Mouse (Mus musculus) lung, postnatal 10 days (tissue): Measurements from ENCODE around the gene Wnt5b.
"Not testable (repeated sequence)": the region's sequence is repeated elsewhere in the genome, so short reads cannot be mapped to it uniquely, and the experiment has no call there.

ENCODE experiments used
- DNase-seq: peaks from one replicate; pipeline ENCODE4 v3.0.0; 2021

Wnt5b gene

GRCm38 (mm10) chr6:119481741-119482390 lies 62.3 kb downstream of the Wnt5b start:
- not testable (repeated sequence) for DNase-seq

- DNase-seq, result peak; percentile 38
Measured at GRCm38 (mm10) chr6:119480706-119481331, 63.3 kb downstream of the Wnt5b start.

DNA sequence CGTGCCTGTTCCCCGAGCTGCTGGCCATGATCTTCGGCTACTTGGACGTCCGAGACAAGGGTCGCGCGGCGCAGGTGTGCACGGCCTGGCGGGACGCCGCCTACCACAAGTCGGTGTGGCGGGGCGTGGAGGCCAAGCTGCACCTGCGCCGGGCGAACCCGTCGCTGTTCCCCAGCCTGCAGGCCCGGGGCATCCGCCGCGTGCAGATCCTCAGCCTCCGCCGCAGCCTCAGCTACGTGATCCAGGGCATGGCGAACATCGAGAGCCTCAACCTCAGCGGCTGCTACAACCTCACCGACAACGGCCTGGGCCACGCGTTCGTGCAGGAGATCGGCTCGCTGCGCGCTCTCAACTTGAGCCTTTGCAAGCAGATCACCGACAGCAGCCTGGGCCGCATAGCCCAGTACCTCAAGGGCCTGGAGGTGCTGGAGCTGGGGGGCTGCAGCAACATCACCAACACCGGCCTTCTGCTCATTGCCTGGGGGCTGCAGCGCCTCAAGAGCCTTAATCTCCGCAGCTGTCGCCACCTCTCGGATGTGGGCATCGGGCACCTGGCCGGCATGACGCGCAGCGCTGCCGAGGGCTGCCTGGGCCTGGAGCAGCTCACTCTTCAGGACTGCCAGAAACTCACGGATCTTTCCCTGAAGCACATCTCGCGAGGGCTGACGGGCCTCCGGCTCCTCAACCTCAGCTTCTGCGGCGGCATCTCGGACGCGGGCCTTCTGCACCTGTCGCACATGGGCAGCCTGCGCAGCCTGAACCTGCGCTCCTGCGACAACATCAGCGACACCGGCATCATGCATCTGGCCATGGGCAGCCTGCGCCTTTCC lies 64.1 kb downstream of the Wnt5b start:
- peak; percentile 71 for DNase-seq

DNA sequence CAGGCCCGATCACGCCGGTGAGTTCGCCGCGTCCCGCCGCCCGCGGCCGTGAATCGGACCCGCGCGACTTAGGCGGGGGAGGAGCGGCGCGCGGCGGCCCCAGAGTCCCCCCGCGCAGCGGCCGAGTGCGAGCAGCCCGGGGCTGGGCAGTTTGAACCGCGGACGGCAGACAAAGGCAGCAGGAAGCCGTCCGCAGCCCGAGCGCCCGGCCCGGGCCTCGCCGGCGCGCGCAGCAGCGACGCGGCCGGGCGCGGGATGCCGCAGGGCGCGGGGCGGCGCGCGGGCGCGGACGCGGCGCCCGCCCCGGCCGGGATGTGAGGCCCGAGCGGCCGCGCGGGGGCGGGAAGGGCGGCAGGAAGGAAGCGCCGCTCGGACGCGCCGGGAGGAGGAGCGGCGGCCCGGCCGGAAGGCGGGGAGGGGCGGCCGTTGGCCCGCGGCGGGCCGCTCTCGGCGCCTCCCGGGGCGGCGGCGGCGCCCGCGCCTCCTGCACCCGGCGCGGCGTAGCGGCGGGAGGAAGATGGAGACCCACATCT lies 64.7 kb downstream of the Wnt5b start, which contains the start of gene Fbxl14:
Gene Fbxl14, plus strand, starts transcription at position 326 of the 533 bp plus-strand sequence.
- no peak for DNase-seq

GRCm38 (mm10) chr6:119478560-119479342 lies 65.4 kb downstream of the Wnt5b start:
- peak; percentile 92 for DNase-seq

- peak; percentile 49 for DNase-seq
Measured at GRCm38 (mm10) chr6:119477686-119478310, 66.3 kb downstream of the Wnt5b start.

DNA sequence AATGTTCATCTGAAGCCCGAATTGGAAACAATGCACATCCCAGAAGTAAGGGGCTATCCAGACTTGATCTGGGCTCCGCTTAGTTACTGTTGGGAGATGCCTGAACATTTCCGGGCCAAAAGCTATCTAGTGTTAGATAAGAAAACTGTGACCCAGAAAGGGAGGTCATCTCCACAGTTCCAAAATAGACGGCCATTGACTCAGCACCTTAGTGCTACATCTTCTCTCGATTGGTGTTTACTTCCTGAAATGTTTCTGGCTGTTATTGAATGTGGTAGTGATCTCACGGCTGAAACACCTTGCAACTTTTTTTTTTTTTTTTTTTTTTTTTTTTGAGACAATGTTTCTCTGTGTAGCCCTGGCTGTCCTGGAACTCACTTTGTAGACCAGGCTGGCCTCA lies 68.2 kb downstream of the Wnt5b start:
- no peak for DNase-seq

DNA sequence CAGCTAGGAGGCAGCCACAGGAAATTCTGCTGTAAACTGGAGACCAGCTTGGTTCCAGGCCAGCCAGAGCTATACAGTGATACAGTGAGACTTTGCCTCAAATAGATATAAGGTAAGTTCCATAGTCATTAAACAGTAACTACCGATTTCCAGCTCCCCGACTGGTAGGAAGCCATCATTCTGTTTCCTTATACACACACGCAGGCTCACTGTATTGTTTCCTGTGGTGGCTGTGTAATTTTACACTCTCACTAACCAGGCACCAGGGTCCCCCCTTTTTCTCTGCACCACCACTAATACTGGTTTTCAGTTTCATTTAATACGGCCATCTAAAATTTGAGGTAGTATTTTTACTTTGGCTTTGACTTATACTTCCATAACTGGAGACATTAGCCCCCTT lies 70.2 kb downstream of the Wnt5b start:
- no peak for DNase-seq

DNA sequence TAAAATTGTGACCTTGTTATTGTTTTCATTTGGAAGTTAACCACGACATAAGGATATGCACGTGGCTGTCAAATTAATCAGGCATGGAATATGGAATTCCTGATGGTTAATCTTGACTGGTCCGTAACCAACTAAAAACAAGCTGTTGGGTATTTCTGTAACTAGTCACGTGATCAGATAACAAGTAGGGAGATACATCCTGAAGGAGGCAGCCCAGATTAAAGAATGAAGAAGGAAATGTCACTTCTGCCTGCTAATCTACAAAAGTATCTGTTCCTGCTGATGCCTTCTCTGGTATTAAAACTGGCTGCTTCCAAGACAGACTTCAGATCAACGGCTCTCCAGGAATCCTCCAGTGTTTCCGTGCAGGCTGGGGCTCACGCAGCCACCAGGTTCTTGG lies 70.7 kb downstream of the Wnt5b start:
- no peak for DNase-seq

GRCm38 (mm10) chr6:119472705-119473104 lies 71.4 kb downstream of the Wnt5b start:
- DNase-seq, result no peak

DNA sequence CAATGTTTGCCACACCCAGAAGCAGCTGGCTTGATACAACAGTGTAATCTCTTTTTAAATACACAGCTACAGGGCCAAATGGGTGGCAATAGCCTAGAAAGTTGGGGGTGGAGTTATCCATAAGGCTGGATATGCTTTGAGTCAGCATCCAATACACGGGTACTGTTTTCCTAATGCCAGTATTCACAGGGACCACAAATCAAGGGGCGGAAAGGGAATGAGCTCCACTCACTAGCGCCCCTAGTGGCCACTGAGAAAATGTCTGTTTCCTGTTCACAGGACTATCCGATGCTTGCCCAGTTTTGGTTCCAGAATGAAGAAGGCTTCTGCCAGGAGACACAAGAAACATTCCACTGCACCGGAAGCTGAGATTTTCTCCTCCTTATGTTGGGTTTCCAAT lies 72.0 kb downstream of the Wnt5b start:
- peak; percentile 82 for DNase-seq

GRCm38 (mm10) chr6:119470777-119471176 lies 73.4 kb downstream of the Wnt5b start:
- no peak for DNase-seq

DNA sequence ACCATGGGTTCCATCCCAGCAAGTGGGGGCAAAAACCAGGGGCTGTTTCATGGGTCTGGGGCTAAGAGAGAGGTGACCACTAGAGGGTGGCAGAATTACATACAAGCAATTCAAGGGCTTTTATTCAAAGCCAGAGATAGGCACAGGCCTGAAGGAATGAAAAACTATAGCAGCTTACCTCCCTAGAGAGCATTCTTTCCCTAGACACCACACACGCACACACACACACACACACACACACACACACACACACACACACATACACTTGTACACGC lies 76.4 kb downstream of the Wnt5b start:
- DNase-seq, result no peak

- DNase-seq, result no peak
Measured at GRCm38 (mm10) chr6:119466921-119467784, 77.0 kb downstream of the Wnt5b start.

DNA sequence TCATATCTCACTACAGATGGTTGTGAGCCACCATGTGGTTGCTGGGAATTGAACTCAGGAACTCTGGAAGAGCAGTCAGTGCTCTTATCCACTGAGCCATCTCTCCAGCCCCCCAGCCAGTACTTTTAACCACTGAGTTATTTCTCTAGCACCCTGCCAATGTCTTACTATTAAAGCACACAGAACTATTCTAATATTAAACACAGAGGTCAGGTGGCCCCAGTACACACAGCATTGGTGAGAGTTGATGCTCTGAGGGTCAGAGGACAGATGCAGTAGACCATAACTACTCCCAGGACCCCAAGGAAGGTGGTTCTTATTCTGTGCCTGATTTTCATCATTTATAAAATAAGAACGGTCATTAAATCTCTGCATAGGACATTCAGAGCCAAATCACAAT lies 78.0 kb downstream of the Wnt5b start:
- DNase-seq, result no peak

GRCm38 (mm10) chr6:119460391-119460790 lies 83.8 kb downstream of the Wnt5b start:
- no peak for DNase-seq

DNA sequence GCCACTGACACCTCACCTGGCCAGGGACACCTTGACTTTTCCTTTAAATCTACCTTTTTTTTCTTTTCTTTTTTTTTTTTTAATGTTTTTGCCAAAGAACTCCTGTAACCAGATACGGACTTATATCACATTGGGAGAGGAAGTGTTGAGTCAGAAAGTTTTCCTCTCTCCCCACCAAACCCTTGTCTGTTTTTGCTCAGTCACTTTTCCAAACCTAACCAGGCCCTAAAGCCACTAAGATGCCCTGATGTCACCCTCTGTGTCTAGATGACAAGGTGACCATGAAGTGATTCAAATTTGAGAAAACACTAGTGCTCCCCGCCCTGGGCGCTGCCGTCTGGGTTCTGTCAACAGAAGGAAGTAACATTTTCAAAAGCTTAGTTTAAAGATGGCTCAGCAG lies 85.1 kb downstream of the Wnt5b start:
- DNase-seq, result no peak

DNA sequence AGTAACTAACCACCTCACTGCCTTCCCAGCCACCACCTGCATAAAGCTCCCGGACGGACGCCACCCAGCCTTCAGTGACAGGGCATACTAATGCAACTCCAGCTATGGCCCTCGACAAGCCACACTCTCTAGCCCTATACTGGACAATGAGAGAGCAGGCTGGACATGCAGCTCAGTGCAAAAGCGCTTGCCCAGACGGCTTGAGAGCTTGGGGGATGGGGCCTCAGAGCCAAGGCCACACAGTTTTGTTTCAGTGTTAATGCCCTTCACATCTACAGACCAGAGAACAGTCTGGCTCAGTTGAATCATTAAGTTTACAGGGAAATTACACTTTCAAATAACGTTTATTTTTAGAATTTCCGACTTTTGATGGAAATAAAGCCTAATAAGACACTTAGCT lies 86.0 kb downstream of the Wnt5b start:
- DNase-seq, result no peak

DNA sequence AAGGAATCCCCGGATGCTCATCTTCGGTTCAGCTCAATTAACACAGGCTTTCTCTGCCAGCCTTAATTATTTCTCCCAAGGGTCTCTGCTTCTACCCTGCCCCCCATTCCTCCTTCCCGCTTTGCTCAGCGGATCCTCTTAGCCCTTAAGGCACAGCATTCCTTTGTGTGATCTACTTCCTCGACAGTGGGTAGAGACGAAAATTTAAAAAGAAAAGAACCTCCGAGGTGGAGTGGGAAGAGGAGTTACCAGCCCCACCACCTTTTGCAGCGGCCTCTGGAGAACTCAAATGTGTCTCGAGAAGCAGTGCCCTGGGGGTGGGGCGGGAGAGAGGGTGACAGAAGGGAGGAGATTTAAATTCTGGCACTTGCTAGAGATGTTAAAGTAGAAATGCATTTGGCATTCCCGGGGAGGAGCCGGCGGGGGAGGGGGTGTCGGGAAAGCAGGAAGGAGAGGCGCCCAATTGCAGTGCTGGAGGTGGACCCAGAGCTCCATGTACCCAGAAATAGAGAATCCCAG lies 92.1 kb downstream of the Wnt5b start:
- DNase-seq, result peak; percentile 87

- DNase-seq, result no peak
Measured at GRCm38 (mm10) chr6:119450965-119451943, 92.9 kb downstream of the Wnt5b start.
